Mouse (Mus musculus) ovary, postnatal 36 days (tissue): ENCODE measurements at regions not wholly inside any gene's neighbourhood (a gene's known extent, or its start where the extent isn't known, plus 50 kb on each side); places are given as distances from the start of the nearest gene placed in this dataset.
A peak's percentile ranks its signal among the peaks of the same experiment; 100 is the strongest.

Experiments
- DNase-seq: peaks from one replicate; pipeline ENCODE4 v3.0.0; 2022; ENCODE audit warnings: low spot score, mixed read lengths

DNA sequence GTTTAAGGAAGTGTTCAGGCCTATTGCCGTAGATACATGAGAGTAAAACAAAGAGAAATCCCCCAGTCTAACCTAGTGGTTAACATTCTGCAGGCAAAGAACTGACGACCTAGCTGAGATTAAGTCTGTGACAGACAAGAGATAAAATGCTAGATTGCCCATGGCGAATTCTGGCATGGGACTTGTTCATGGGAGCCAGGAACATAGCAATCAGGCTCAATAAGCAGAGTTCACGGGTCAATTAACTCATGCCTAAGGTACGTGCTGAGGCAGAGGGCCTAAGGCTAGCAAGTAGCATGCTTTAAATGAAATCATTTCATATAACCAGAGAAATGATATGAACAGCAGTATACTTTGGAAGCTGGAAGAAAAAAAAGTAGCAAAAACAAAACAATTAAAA, 1119.2 kb upstream of the Adgrl2 start:
- no peak for DNase-seq

DNA sequence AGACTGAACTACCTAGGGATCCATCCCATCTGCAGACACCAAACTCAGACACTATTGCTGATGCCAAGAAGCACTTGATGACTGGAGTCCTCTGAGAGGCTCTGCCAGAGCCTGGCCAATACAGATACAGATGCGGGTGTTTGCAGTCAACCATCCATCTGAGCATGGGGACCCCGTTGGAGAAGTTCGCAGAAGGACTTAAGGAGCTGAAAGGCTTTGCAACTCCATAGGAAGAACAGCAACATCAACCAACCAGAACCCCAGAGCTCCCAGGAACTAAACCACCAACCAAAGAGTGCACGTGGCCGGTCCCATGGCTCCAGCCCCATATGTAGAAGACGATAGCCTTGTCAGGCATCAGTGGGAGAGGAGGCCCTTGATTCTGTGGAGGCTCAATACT, 1121.9 kb upstream of the Adgrl2 start:
- no peak for DNase-seq

GRCm38 (mm10) chr3:150119866-150120265, 1129.5 kb upstream of the Adgrl2 start:
- no peak for DNase-seq

DNA sequence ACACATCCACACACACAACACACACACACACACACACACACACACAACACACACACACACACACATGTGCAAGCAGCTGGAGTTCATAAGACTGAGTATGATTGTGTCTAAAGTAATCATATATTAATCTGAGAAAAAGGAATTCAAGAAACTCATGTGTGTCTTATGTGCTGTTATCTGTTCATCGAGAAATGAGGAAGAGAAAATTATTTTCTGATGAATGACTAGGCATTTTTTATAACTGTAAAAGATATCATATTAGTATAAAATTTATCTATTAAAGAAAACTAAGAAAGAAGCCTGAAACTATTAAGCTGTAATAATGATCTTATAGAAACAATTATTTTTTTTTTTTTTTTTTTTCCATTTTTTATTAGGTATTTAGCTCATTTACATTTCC, 1156.3 kb upstream of the Adgrl2 start:
- DNase-seq: no peak

DNA sequence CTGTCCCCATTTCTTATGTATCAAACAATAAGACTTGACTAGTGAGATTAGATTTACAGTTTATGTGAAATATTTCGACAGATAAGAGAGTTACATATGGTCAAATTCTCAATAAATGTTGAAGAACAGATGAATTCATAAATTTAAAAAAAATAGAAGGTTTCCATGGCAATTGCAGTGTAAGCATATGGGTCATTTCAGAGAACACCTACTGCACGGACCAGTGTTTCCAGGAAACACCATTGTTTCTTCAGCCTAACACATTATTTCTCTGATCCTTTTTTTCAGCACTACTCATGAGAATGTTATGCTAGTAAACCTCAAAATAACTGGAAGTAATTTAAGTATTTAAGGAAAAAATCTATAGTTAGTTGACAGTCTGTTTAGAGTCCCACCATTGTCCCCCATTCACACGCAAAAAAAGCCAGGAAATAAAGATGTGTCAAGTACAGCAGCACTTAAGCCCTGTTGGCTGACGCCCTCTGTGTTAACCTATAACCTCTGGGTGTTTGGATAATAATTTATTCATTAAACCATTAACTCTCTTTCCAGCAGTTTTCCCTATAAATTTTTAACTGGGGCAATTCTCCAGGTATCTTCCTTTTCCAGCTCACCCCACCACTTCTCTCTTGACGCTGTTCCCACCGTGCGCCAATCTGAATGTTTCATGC, 1160.9 kb upstream of the Adgrl2 start:
- DNase-seq: no peak

- DNase-seq: no peak
Measured at GRCm38 (mm10) chr3:150151823-150152158, 1161.4 kb upstream of the Adgrl2 start.

GRCm38 (mm10) chr3:150152893-150153292, 1162.5 kb upstream of the Adgrl2 start:
- DNase-seq: no peak

- DNase-seq: no peak
Measured at GRCm38 (mm10) chr3:150185807-150186206, 1195.5 kb upstream of the Adgrl2 start.

GRCm38 (mm10) chr3:150193132-150193531, 1202.8 kb upstream of the Adgrl2 start:
- no peak for DNase-seq

DNA sequence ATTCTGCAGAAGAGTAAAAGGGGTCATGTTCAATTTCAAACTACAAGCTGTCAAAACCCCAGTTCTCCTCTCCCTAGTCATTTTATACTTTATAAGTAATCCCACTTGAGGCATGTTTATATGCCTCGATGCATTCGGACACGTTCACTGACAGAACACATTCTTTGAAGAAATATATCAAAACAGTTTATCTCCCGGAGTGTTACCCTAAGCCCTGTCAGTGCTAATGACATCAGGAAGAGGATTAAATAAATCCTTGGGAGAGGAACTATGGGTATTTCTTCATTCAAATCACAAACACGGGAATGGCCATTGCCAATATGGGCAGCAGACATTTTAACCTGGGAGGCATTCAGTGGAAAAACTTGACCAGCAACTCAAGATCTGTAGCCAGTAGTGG, 1208.1 kb upstream of the Adgrl2 start:
- DNase-seq: no peak

GRCm38 (mm10) chr3:150205902-150206301, 1215.5 kb upstream of the Adgrl2 start:
- DNase-seq: no peak

DNA sequence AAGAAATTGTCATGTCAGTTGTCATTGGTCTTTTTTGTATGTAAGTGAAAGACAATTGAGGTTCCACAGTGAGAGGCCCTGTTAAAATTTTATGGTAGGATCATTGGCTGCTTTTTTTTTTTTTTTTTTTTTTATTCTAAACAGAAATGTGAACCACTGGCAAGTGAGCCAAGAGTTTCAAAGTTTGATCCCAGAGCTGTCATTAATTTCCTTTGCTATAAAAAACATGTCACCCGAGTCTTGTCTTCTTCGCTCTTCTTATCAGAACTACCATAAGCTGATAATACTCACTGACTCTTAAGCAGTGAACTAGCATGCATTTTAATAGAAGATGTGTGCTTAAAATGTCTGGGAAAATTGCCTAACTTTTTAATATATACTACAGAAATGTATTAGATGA, 1204.4 kb upstream of the Adgrl4 start:
- DNase-seq: no peak

DNA sequence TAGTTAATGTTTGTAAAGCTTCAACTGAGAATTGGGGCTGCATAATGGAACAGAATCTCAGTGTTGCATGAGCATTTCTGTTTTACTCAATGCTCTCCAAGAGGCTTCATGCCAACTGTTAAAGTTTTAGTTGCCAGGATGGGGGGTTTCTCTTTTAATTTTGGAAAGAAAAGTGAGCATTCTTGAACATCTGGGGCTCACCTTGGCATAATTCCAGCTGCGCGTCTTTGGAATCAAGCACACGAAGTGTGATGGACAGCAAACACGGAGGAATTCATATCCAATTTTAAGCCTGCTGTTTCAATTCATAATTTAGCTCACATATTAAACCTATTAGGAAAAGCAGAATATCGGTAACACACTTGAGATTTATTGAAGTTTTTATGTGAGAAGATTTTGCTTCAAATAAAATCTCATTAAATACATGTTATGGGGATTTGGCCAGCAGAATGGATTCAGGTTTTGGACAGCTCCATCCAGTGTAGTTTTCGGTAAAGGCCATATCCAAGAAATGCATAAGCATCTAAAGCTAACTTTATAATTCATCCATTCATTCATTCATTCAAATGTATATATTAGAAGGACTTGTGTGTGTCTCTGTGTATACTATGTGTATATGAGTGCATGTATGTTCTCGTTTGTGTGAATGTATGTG, 1200.6 kb upstream of the Adgrl4 start:
- DNase-seq: no peak

DNA sequence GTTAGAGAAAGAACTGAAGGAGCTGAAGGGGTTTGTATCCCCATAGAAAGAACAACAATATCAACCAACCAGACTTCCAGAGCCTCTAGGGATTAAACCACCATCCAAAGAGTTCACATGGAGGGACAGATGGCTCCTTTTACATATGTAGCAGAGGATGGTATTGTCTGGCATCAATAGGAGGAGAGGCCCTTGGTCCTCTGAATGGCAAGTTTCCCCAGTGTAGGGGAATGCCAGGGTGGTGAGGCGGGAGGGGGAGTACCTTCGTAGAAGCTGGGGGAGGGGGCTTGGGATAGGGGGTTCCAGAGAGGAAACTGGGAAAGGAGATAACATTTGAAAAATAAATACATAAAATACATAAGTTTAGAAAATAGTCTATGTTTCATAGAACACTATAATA, 1162.6 kb upstream of the Adgrl4 start:
- DNase-seq: no peak

DNA sequence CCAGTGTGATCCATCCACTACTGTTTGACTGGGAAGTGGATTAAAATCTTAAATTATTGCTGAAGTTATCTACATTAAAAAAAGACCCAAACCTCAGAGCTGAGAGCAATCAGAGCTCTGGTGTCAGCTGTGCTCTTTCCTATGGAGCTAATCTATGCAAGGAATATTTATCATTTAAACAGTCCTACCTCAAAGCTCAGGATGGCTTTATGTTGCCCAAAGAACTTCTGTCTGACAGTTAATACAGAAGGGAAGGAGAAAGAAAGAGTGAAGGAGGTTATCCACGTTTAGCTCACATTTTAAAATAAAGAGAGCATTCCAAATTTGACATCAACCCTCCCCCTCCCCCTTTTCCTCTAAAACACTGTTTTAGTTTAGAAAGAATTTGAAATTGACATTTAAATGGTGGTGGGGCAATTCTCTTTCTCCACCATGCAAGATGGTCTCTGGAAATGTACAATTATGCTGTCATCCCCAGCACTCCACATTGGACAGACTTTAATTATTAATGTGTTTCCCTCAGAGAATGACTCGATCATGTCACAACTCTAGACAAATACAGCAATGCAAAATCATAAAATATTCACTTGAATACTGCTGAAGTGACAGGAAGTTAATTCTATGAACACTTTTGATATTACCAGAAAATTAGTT, 1141.5 kb upstream of the Adgrl4 start:
- DNase-seq: no peak

DNA sequence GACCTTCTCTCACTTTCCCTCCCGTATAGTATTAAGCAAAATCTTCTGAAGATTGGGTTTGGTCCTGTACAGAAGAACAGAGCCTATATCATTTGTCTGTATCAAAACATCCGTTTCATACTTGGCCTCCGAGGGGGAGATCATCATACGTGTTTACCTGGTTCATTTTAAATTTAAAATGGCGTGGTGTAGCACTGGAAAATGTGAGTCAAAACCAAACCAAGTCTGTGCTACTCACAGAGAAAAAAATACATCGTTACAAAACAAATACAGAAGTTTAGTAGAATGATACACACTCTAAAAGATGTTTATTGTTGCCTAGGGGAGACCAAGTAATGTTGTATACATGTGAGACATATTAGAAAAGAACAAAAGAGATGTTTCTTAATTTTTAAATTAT, 1108.9 kb upstream of the Adgrl4 start:
- DNase-seq: no peak

GRCm38 (mm10) chr3:150352139-150352725, 1085.5 kb upstream of the Adgrl4 start:
- no peak for DNase-seq

- no peak for DNase-seq
Measured at GRCm38 (mm10) chr3:150365766-150366165, 1071.9 kb upstream of the Adgrl4 start.

DNA sequence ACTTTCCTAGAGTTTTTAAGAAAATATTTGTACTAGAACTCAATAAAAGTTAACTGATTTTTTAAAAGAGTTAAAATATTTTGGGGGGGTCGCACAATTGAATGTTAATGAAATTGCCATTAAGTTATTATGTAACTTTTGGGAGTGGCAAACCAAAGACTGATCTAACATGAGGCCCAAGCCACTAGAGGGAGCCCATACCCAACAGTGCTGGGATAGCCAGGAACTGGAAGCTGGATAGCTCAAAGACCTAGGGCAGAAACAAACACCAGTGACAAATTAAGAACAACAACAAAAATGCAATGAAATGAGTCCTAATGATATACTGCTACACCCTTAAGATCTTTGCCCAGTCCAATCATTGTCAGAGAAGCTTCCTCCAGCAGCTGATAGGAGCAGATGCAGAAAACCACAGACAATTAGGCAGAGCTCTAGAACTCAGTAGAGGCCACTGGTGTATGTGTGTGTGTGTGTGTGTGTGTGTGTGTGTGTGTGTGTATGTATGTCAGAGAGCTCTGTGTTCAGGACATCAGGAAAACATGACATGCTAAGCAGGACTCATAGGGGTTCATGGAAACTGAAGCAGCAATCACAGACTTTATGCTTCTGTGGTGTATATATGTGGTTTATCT, 1052.6 kb upstream of the Adgrl4 start:
- DNase-seq: peak; percentile 19

DNA sequence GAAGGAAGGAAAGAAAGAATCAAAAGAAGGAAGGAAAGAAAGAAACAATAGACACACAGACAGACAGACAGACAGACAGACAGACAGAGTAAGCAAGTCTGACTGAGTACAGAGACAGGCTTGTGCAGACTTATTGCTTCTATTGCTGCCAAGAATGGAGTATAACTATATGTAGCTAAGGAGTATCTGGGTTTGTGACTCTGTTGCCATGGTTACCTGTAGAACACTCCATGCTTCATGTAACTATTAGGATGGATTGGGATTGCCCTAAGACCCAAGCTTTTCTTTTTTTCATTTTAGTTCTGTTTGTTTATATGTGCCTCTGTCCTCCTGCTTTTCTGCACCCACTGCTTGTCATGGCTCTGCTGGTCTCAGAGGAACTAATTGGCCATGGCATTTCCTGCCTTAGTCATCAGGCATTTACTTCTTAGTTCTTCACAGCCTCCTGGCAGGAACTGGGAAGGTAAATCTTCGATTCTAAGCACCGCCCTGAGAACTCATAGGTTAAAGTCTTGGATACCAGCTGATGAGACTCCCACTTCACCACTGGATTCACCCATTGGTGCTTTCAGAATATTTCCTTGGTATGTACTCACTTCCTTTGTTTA, 1035.9 kb upstream of the Adgrl4 start:
- DNase-seq: no peak

DNA sequence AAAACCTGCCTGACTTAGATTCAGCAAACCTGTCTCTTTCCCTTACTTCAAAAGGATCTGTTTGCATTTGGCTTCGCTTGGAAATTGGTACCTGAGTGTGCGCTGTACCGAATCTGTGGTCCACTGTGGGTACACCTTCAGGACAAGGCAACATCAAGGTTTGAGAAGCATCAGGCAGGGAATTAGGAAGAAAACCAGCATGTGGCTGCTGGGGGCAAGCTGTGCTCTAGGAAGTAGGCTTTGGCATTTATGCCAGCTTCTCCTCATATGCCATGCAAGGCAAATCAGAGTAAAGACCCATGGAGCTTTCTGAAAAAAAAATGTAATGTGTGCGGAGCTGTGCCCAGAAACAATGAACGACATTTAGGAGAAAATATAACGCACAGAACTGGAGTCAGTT, 1031.6 kb upstream of the Adgrl4 start:
- DNase-seq: no peak

- no peak for DNase-seq
Measured at GRCm38 (mm10) chr3:150415277-150415676, 1022.4 kb upstream of the Adgrl4 start.
